Mouse (Mus musculus) kidney, embryonic 16.5 days (tissue): ENCODE results near the gene Azin2. TPM values are rescaled to one million over a fixed set of nuclear protein-coding genes. Genes with fewer than 3 reads are reported as not detected.
A peak's percentile ranks its signal among the peaks of the same experiment; 100 is the strongest.

Experiments
- ATAC-seq: fragments of 200-750 bp; cut with Nextera tagmentation; 2 replicates; pipeline ENCODE4 v1.8.0; 2017; ENCODE audit warnings: moderate TSS enrichment; ENCODE audit not compliant: low FRiP score, low TSS enrichment
- H3K27ac ChIP-seq: fragments of 300-500 bp; sonication (generic); 2 replicates; pipeline ENCODE4 v1.5.1; 2014; ENCODE audit warnings: low read length
- H3K27me3 ChIP-seq: fragments of 300-500 bp; sonication (generic); 2 replicates; pipeline ENCODE4 v1.6.1; 2014; ENCODE audit warnings: low read length, control low read depth, mixed read lengths; ENCODE audit not compliant: insufficient read depth
- H3K36me3 ChIP-seq: fragments of 300-500 bp; sonication (generic); 2 replicates; pipeline ENCODE4 v1.6.1; 2014; ENCODE audit warnings: low read length, control low read depth, mixed read lengths; ENCODE audit not compliant: insufficient read depth
- H3K4me1 ChIP-seq: fragments of 300-500 bp; sonication (generic); 2 replicates; pipeline ENCODE4 v1.6.1; 2014; ENCODE audit warnings: low read length, control low read depth, mixed read lengths; ENCODE audit not compliant: insufficient read depth
- H3K4me2 ChIP-seq: fragments of 300-500 bp; sonication (generic); replicated peaks from 2 replicates; pipeline ENCODE4 v1.6.1; 2014; ENCODE audit warnings: low read depth, low read length
- H3K4me3 ChIP-seq: fragments of 300-500 bp; sonication (generic); 2 replicates; pipeline ENCODE4 v1.5.1; 2014; ENCODE audit warnings: mild to moderate bottlenecking, low read length
- H3K9ac ChIP-seq: fragments of 300-500 bp; sonication (generic); replicated peaks from 2 replicates; pipeline ENCODE4 v1.6.1; 2014; ENCODE audit warnings: low read length
- H3K9me3 ChIP-seq: fragments of 300-500 bp; sonication (generic); 2 replicates; pipeline ENCODE4 v1.6.1; 2016; ENCODE audit warnings: low read length, control low read depth
- WGBS: fragments of 180-500 bp; shearing (Covaris S2); extraction: QIAGEN DNeasy Blood & Tissue Kit; methylation state at CpG from one replicate; pipeline ENCODE4 v1.1.7; 2014; 5-methylcytosine and 5-hydroxymethylcytosine counted together
- polyA plus RNA-seq: library from polyadenylated mRNA; unstranded; fragments of >200 nt; fragmentation: Nextera tagmentation; extraction: Ambion mirVana; gene quantifications from 2 replicates; pipeline ENCODE4 v1.2.1, GENCODE M21; 2015

Gene Azin2
- polyA plus RNA-seq, 1 experiment from 2014 or later = 26.3 TPM

GRCm38 (mm10) chr4:128905251-128905650, 57.0 kb downstream of the Azin2 start:
- H3K27me3 ChIP-seq = no peaks in the 10 kb centered on the region
- peaks cover 16% of the 10 kb centered on the region for H3K36me3 ChIP-seq
- H3K4me3 ChIP-seq = no peak overlapping the region
- no peak overlapping the region for H3K9ac ChIP-seq
- no peaks in the 10 kb centered on the region for H3K9me3 ChIP-seq
- H3K4me2 ChIP-seq = no peak overlapping the region
- H3K4me1 ChIP-seq = peaks cover 35% of the 10 kb centered on the region
- no peak for ATAC-seq
- 0 out of 2 replicates have a peak overlapping the region, but pooled peaks have one; percentile 37 for H3K27ac ChIP-seq
- 35% methylated on average over 8 of the region's 8 CpGs for WGBS

DNA sequence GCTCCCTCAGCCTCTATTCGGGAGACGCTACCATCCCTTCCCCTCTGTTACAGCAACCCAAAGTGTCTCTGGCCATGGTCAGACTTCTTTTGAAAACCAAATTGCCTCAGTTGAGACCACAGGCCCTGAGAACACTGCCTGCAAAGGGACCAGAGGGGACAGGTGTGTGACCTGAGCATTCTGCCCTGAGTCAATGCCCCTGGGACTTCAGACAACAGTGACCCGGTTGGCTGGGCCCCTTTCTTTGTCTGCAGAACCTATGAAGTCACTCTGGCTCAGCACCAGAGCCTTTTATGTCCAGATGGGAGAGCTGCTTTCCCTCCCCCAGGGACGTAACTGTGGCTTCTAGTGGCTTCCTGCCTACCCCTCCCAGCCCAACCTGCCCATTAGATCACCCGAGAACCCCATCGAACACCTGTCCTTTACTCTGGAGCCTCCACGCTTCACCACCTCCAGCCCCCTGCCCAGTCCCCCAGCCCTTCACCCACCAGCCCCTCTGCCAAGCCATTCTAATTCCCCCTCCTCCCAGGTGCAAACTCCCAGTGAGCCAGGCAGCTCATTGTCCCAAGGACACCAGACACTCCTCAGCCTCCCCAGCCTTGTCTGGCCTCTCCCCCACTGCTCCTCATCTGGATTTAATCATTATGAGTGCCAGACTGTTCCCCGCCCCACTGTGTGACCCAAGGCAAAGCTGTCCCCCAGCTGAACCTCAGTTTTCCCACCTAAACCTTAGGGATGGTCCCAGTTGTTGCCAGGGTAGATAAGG, 58.0 kb downstream of the Azin2 start:
- H3K9me3 ChIP-seq = no peaks in the 10 kb centered on the region
- no peak overlapping the region for H3K4me3 ChIP-seq
- WGBS = 42% methylated on average over 8 of the region's 8 CpGs
- no peaks in the 10 kb centered on the region for H3K27me3 ChIP-seq
- no peak overlapping the region; the same call in 1 of the 2 replicates for H3K9ac ChIP-seq
- H3K4me2 ChIP-seq = no peak overlapping the region
- peaks cover 45% of the 10 kb centered on the region for H3K4me1 ChIP-seq
- ATAC-seq = peak; percentile 64
- H3K36me3 ChIP-seq = peaks cover 12% of the 10 kb centered on the region
- H3K27ac ChIP-seq = peak overlapping the region; percentile 62

DNA sequence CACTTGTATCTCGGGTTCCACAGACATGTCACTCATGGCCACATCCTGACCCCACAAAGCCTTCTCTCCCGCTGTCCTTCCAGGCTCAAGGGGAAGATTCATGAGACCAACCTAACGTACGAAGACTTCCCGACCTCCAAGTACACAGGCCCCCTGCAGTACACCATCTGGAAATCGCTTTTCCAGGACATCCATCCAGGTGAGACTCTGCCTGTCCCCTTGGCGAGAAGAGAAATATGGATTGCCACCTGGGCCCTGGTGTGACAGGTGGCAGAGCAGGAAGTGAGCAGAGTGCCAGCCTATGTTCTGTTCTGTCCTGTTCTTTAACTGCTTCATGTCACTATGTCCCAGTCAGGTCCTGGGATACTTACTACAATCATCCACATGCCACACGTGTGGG, 59.9 kb downstream of the Azin2 start:
- no peaks in the 10 kb centered on the region for H3K9me3 ChIP-seq
- ATAC-seq = no peak
- H3K27me3 ChIP-seq = no peaks in the 10 kb centered on the region
- H3K27ac ChIP-seq = no peak overlapping the region
- H3K9ac ChIP-seq = peak overlapping the region; percentile 27; the same call in 1 of the 2 replicates
- WGBS = 77% methylated on average over 8 of the region's 8 CpGs
- no peak overlapping the region for H3K4me3 ChIP-seq
- H3K36me3 ChIP-seq = peaks cover 8% of the 10 kb centered on the region
- H3K4me1 ChIP-seq = peaks cover 59% of the 10 kb centered on the region
- no peak overlapping the region for H3K4me2 ChIP-seq

- WGBS = 88% methylated on average over 14 of the region's 14 CpGs
- H3K9me3 ChIP-seq = no peaks in the 10 kb centered on the region
- H3K9ac ChIP-seq = no peak overlapping the region
- no peak overlapping the region for H3K4me3 ChIP-seq
- H3K4me2 ChIP-seq = no peak overlapping the region
- peaks cover 46% of the 10 kb centered on the region for H3K4me1 ChIP-seq
- no peak overlapping the region for H3K27ac ChIP-seq
- peaks cover 8% of the 10 kb centered on the region for H3K36me3 ChIP-seq
- no peaks in the 10 kb centered on the region for H3K27me3 ChIP-seq
- ATAC-seq = no peak
Measured at GRCm38 (mm10) chr4:128900484-128900883, 61.8 kb downstream of the Azin2 start.

- Histone ChIP-seq H3K9ac (peak overlapping the region; percentile 34), H3K4me3 (no peak overlapping the region), H3K36me3 (peaks cover 8% of the 10 kb centered on the region), H3K27ac (peak overlapping the region; percentile 87), H3K4me1 (peaks cover 35% of the 10 kb centered on the region), H3K4me2 (no peak overlapping the region), H3K9me3 (no peaks in the 10 kb centered on the region), H3K27me3 (no peaks in the 10 kb centered on the region)
- WGBS = 6% methylated on average over 6 of the region's 6 CpGs
- ATAC-seq = peak; percentile 62
Measured at GRCm38 (mm10) chr4:128899332-128899731, 62.9 kb downstream of the Azin2 start.

- Histone ChIP-seq H3K4me1 (peaks cover 27% of the 10 kb centered on the region), H3K4me2 (0 out of 2 replicates have a peak overlapping the region, but pooled peaks have one; percentile 3), H3K27ac (peak overlapping the region; percentile 87), H3K4me3 (no peak overlapping the region), H3K27me3 (no peaks in the 10 kb centered on the region), H3K36me3 (peaks cover 8% of the 10 kb centered on the region; the same call in 1 of the 2 replicates), H3K9ac (no peak overlapping the region), H3K9me3 (no peaks in the 10 kb centered on the region)
- 3% methylated on average over 5 of the region's 7 CpGs for WGBS
- ATAC-seq = peak; percentile 80
Measured at GRCm38 (mm10) chr4:128897911-128898421, 64.3 kb downstream of the Azin2 start.

- no peak overlapping the region for H3K27ac ChIP-seq
- peaks cover 30% of the 10 kb centered on the region for H3K4me1 ChIP-seq
- H3K9ac ChIP-seq = no peak overlapping the region
- H3K9me3 ChIP-seq = no peaks in the 10 kb centered on the region
- H3K36me3 ChIP-seq = no peaks in the 10 kb centered on the region
- 94% methylated on average over 10 of the region's 10 CpGs for WGBS
- no peak for ATAC-seq
- H3K4me3 ChIP-seq = no peak overlapping the region
- H3K4me2 ChIP-seq = no peak overlapping the region
- no peaks in the 10 kb centered on the region for H3K27me3 ChIP-seq
Measured at GRCm38 (mm10) chr4:128896667-128897066, 65.6 kb downstream of the Azin2 start.

- no peaks in the 10 kb centered on the region for H3K27me3 ChIP-seq
- ATAC-seq = no peak
- WGBS = 95% methylated on average over 4 of the region's 4 CpGs
Measured at GRCm38 (mm10) chr4:128895841-128896240, 66.4 kb downstream of the Azin2 start.

GRCm38 (mm10) chr4:128894112-128894511, 68.1 kb downstream of the Azin2 start:
- no peak for ATAC-seq
- H3K4me2 ChIP-seq = no peak overlapping the region

More at GRCm38 (mm10) chr4:128895841-128896240, 66.4 kb downstream of the Azin2 start:
- H3K27ac ChIP-seq = no peak overlapping the region
- H3K9me3 ChIP-seq = no peaks in the 10 kb centered on the region
- no peak overlapping the region for H3K9ac ChIP-seq
- no peak overlapping the region for H3K4me3 ChIP-seq
- peaks cover 36% of the 10 kb centered on the region for H3K4me1 ChIP-seq
- no peaks in the 10 kb centered on the region for H3K36me3 ChIP-seq
- H3K4me2 ChIP-seq = no peak overlapping the region

GRCm38 (mm10) chr4:128892188-128892587, 70.1 kb downstream of the Azin2 start:
- 77% methylated on average over 6 of the region's 6 CpGs for whole genome bisulfite sequencing
- H3K4me1 ChIP-seq = peaks cover 21% of the 10 kb centered on the region
- no peak overlapping the region for H3K4me2 ChIP-seq
- H3K9ac ChIP-seq = no peak overlapping the region; the same call in 1 of the 2 replicates
- no peak overlapping the region for H3K27ac ChIP-seq
- no peak for ATAC-seq
- H3K9me3 ChIP-seq = no peaks in the 10 kb centered on the region
- no peak overlapping the region for H3K4me3 ChIP-seq
- H3K27me3 ChIP-seq = no peaks in the 10 kb centered on the region
- H3K36me3 ChIP-seq = no peaks in the 10 kb centered on the region

More at GRCm38 (mm10) chr4:128894112-128894511, 68.1 kb downstream of the Azin2 start:
- H3K27ac ChIP-seq = no peak overlapping the region
- peaks cover 29% of the 10 kb centered on the region for H3K4me1 ChIP-seq
- 87% methylated on average over 12 of the region's 12 CpGs for WGBS
- no peaks in the 10 kb centered on the region for H3K36me3 ChIP-seq
- H3K4me3 ChIP-seq = no peak overlapping the region
- H3K27me3 ChIP-seq = no peaks in the 10 kb centered on the region
- H3K9me3 ChIP-seq = no peaks in the 10 kb centered on the region
- H3K9ac ChIP-seq = no peak overlapping the region
